Mouse (Mus musculus): ENCODE results near the gene Cpne4. TPM values are rescaled to one million over a fixed set of nuclear protein-coding genes. Genes with fewer than 3 reads are reported as not detected.

The Cpne4 gene
- polyA plus RNA-seq, 1 experiment from 2014 or later = not detected

- no peak overlapping the region for H3K4me3 ChIP-seq (ENCODE audit: low read depth, low read length)
- H3K27ac ChIP-seq (ENCODE audit: low read depth) = no peak overlapping the region
- H3K9me3 ChIP-seq (ENCODE audit: low read length) = no peaks in the 10 kb centered on the region
- ATAC-seq (no peak), DNase-seq (no peak)
- 70% methylated on average over 1 of the region's 1 CpGs for WGBS (ENCODE audit: insufficient replicate concordance)
- no peak overlapping the region for H3K9ac ChIP-seq (replicated peaks)
- H3K27me3 ChIP-seq (ENCODE audit: insufficient read depth, low read length) = no peaks in the 10 kb centered on the region
- H3K4me2 ChIP-seq (ENCODE audit: low read depth, low read length) = no peak overlapping the region
- TF ChIP-seq EP300 (IDR thresholded peaks at IDR 0.05; ENCODE audit: low read depth) = no peak
- TF ChIP-seq CTCF (IDR thresholded peaks at IDR 0.05; ENCODE audit: low read depth) = no peak
- H3K36me3 ChIP-seq (replicated peaks; ENCODE audit: insufficient read depth, low read length) = no peaks in the 10 kb centered on the region
- H3K4me1 ChIP-seq (ENCODE audit: insufficient read depth) = no peaks in the 10 kb centered on the region
Observed at GRCm38 (mm10) chr9:104837931-104838330, 290.8 kb downstream of the Cpne4 start.

- WGBS (ENCODE audit: insufficient replicate concordance) = 83% methylated on average over 1 of the region's 1 CpGs
- no peaks in the 10 kb centered on the region for H3K27me3 ChIP-seq (ENCODE audit: insufficient read depth, low read length)
- no peak overlapping the region for H3K9ac ChIP-seq (replicated peaks)
- no peaks in the 10 kb centered on the region for H3K4me1 ChIP-seq (ENCODE audit: insufficient read depth)
- DNase-seq = no peak
- H3K9me3 ChIP-seq (ENCODE audit: low read length) = no peaks in the 10 kb centered on the region
- H3K4me3 ChIP-seq (ENCODE audit: low read depth, low read length) = no peak overlapping the region
- no peak for TF ChIP-seq CTCF (IDR thresholded peaks at IDR 0.05; ENCODE audit: low read depth)
- no peak for TF ChIP-seq EP300 (IDR thresholded peaks at IDR 0.05; ENCODE audit: low read depth)
- H3K4me2 ChIP-seq (ENCODE audit: low read depth, low read length) = no peak overlapping the region
- ATAC-seq = no peak
- H3K36me3 ChIP-seq (replicated peaks; ENCODE audit: insufficient read depth, low read length) = no peaks in the 10 kb centered on the region
- H3K27ac ChIP-seq (ENCODE audit: low read depth) = no peak overlapping the region
Observed at GRCm38 (mm10) chr9:104841278-104841677, 294.2 kb downstream of the Cpne4 start.

GRCm38 (mm10) chr9:104845226-104845930 is 298.3 kb downstream of the Cpne4 start:
- WGBS (ENCODE audit: insufficient replicate concordance) = 39% methylated on average over 2 of the region's 2 CpGs
- no peaks in the 10 kb centered on the region for H3K36me3 ChIP-seq (replicated peaks; ENCODE audit: insufficient read depth, low read length)
- no peak overlapping the region for H3K4me3 ChIP-seq (ENCODE audit: low read depth, low read length)
- H3K27me3 ChIP-seq (ENCODE audit: insufficient read depth, low read length) = no peaks in the 10 kb centered on the region
- no peaks in the 10 kb centered on the region for H3K4me1 ChIP-seq (ENCODE audit: insufficient read depth)
- no peak for DNase-seq
- H3K27ac ChIP-seq (ENCODE audit: low read depth) = no peak overlapping the region
- no peak overlapping the region for H3K9ac ChIP-seq (replicated peaks)
- no peaks in the 10 kb centered on the region for H3K9me3 ChIP-seq (ENCODE audit: low read length)
- ATAC-seq = no peak
- no peak overlapping the region for H3K4me2 ChIP-seq (ENCODE audit: low read depth, low read length)
- TF ChIP-seq CTCF (IDR thresholded peaks at IDR 0.05; ENCODE audit: low read depth) (no peak), EP300 (IDR thresholded peaks at IDR 0.05; ENCODE audit: low read depth) (no peak)

DNA sequence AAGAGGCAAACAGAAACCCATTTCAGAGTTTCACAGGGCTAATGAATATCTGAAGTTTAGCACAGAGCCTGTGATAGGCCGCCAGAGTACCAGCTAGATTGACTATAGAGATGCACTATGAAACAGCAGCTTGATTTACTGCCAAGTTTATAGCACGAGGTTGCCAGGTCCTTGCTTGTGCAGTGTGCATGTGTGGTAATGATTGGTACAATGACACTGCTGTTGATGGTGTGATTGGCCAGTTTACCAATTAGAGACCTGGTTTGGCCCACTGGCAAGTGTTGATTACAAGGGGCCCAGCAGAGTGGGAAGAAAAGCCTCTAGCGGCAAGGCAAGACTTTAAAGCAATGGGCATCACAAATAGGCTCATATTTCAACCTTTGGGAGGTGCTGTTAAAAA is 306.6 kb downstream of the Cpne4 start:
- Histone ChIP-seq H3K27me3 (ENCODE audit: insufficient read depth, low read length) (no peaks in the 10 kb centered on the region), H3K9ac (replicated peaks) (no peak overlapping the region), H3K4me1 (ENCODE audit: insufficient read depth) (no peaks in the 10 kb centered on the region), H3K4me2 (ENCODE audit: low read depth, low read length) (no peak overlapping the region), H3K9me3 (ENCODE audit: low read length) (no peaks in the 10 kb centered on the region), H3K4me3 (ENCODE audit: low read depth, low read length) (no peak overlapping the region), H3K36me3 (replicated peaks; ENCODE audit: insufficient read depth, low read length) (no peaks in the 10 kb centered on the region), H3K27ac (ENCODE audit: low read depth) (no peak overlapping the region)
- ATAC-seq = no peak
- TF ChIP-seq EP300 (IDR thresholded peaks at IDR 0.05; ENCODE audit: low read depth) = no peak
- TF ChIP-seq CTCF (IDR thresholded peaks at IDR 0.05; ENCODE audit: low read depth) = no peak
- no peak for DNase-seq
- WGBS (ENCODE audit: insufficient replicate concordance) = 70% methylated on average over 3 of the region's 3 CpGs

- TF ChIP-seq EP300 (IDR thresholded peaks at IDR 0.05; ENCODE audit: low read depth) (no peak), CTCF (IDR thresholded peaks at IDR 0.05; ENCODE audit: low read depth) (no peak)
- Histone ChIP-seq H3K27me3 (ENCODE audit: insufficient read depth, low read length) (no peaks in the 10 kb centered on the region), H3K9ac (replicated peaks) (no peak overlapping the region), H3K36me3 (replicated peaks; ENCODE audit: insufficient read depth, low read length) (no peaks in the 10 kb centered on the region), H3K4me2 (ENCODE audit: low read depth, low read length) (no peak overlapping the region), H3K4me1 (ENCODE audit: insufficient read depth) (no peaks in the 10 kb centered on the region), H3K27ac (ENCODE audit: low read depth) (no peak overlapping the region), H3K9me3 (ENCODE audit: low read length) (no peaks in the 10 kb centered on the region), H3K4me3 (ENCODE audit: low read depth, low read length) (no peak overlapping the region)
- DNase-seq = no peak
- ATAC-seq = no peak
- 59% methylated on average over 6 of the region's 6 CpGs for WGBS (ENCODE audit: insufficient replicate concordance)
Observed at GRCm38 (mm10) chr9:104854245-104854921, 307.3 kb downstream of the Cpne4 start.

DNA sequence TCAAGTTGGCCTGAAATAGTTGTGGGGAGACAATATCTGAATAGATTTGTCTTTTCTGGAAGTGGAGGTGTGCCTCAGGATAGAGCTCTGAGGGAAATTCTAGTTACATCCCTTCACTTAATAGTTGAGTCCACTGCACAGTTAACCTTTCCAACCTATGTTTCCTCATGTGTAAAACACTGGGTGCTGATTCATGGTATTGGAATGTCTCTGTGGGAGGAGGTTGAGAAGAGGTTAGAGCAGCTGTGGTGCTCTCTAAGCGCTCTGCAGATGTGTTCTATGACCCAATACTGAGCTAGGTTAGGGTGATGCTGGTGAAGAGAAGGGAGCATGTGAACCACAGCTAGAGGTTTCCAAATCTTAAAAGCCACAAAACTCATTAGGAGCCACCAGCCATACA is 318.7 kb downstream of the Cpne4 start:
- H3K9ac ChIP-seq (replicated peaks) = no peak overlapping the region
- DNase-seq (no peak), ATAC-seq (no peak)
- H3K27ac ChIP-seq (ENCODE audit: low read depth) = no peak overlapping the region
- H3K4me1 ChIP-seq (ENCODE audit: insufficient read depth) = no peaks in the 10 kb centered on the region
- no peak overlapping the region for H3K4me2 ChIP-seq (ENCODE audit: low read depth, low read length)
- WGBS (ENCODE audit: insufficient replicate concordance) = 68% methylated on average over 1 of the region's 1 CpGs
- no peak overlapping the region for H3K4me3 ChIP-seq (ENCODE audit: low read depth, low read length)
- no peaks in the 10 kb centered on the region for H3K27me3 ChIP-seq (ENCODE audit: insufficient read depth, low read length)
- no peaks in the 10 kb centered on the region for H3K36me3 ChIP-seq (replicated peaks; ENCODE audit: insufficient read depth, low read length)
- no peaks in the 10 kb centered on the region for H3K9me3 ChIP-seq (ENCODE audit: low read length)
- TF ChIP-seq EP300 (IDR thresholded peaks at IDR 0.05; ENCODE audit: low read depth) = no peak
- no peak for TF ChIP-seq CTCF (IDR thresholded peaks at IDR 0.05; ENCODE audit: low read depth)
